In the genomic region with DNA sequence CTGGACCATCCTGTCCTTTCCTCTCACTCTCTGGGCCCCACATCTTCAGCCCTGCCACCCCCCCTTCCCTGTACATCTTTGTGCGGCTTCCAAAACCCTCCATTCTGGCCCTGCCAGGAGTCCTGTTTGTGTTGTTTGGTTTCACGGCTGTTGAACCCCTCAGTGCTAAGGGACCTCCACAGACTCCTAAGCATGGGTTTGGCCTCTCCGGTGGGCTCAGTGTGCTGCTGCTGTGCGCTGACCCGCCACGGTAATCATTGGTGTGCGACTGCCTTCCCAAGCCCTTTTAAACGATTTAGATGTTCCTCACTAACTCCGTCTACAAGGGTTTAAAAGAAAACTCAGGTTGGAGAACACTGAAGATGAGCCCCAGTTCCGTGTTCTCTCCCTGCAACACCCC, we compare ENCODE assay signal across 28 mouse cellular contexts. TPM values are rescaled to one million over a fixed set of nuclear protein-coding genes. Genes with fewer than 3 reads are reported as not detected.
DNase-seq lines count a peak whose midpoint lies in the region; ATAC-seq and TF ChIP-seq lines count a peak whose summit lies in the region.
"Had no signal": no experiment of that assay in that cellular context is flagged by ENCODE, and none has a peak within 500 bp of the region (broad histone marks: within the 10 kb centered on the region; RNA-seq: fewer than 3 reads in every experiment).

No protein-coding gene starts in this region.

- H3K9ac ChIP-seq in liver, postnatal 0 days (replicated peaks), result no peak overlapping the region
- no peak overlapping the region for H3K9ac ChIP-seq in liver, embryonic 12.5 days
- H3K9ac ChIP-seq: embryonic facial prominence, embryonic 12.5 days; forebrain, embryonic 13.5 days; forebrain, embryonic 15.5 days had no signal

- H3K4me3 ChIP-seq in liver, postnatal 0 days (ENCODE audit: low read depth, low read length), result no peak overlapping the region
- no peak overlapping the region for H3K4me3 ChIP-seq in liver, embryonic 12.5 days
- peak overlapping the region; percentile 2; the same call in 1 of the 2 replicates for H3K4me3 ChIP-seq in testis, adult 2 months (ENCODE audit: control insufficient read depth, low read depth, low read length)
- H3K4me3 ChIP-seq: embryonic facial prominence, embryonic 10.5 days; embryonic facial prominence, embryonic 12.5 days; forebrain, embryonic 13.5 days; forebrain, embryonic 15.5 days had no signal

- no peak for ATAC-seq in liver, postnatal 0 days
- no peak for ATAC-seq in liver, embryonic 12.5 days
- ATAC-seq: activated CD4-positive, CD25-positive, alpha-beta regulatory T cell, adult 4 months; CD4-positive, CD25-positive, alpha-beta regulatory T cell, adult 4 months; forebrain, embryonic 13.5 days; forebrain, embryonic 15.5 days; Patski had no signal

- no peak for TF ChIP-seq POLR2A in testis, adult 2 months (IDR thresholded peaks at IDR 0.05; ENCODE audit: control insufficient read depth, low read depth, low read length)

- no peaks in the 10 kb centered on the region for H3K9me3 ChIP-seq in liver, postnatal 0 days (ENCODE audit: low read length)
- no peaks in the 10 kb centered on the region for H3K9me3 ChIP-seq in liver, embryonic 12.5 days (replicated peaks)
- H3K9me3 ChIP-seq: embryonic facial prominence, embryonic 10.5 days; embryonic facial prominence, embryonic 12.5 days; forebrain, embryonic 13.5 days; G1E had no signal

- DNase-seq in heart, adult 11 months, result peak; percentile 69
- no peak for DNase-seq in heart, postnatal 4 days
- DNase-seq in liver, postnatal 0 days, result peak; percentile 3
- no peak for DNase-seq in testis, postnatal 10 days (ENCODE audit: low spot score)
- DNase-seq: adrenal gland, adult 8-10 months; adrenal gland, postnatal 14 days; adrenal gland, postnatal 36 days; B cell, adult 2 months; cerebellum, adult 11-12 months; cerebellum, adult 2 months; cerebellum, adult 9-10 months; cerebellum, postnatal 10 days; cerebellum, postnatal 25 days had no signal

- 81% methylated on average over 10 of the region's 10 CpGs for WGBS in liver, postnatal 0 days (ENCODE audit: insufficient replicate concordance)
- 73% methylated on average over 10 of the region's 10 CpGs for WGBS in liver, embryonic 12.5 days (ENCODE audit: insufficient replicate concordance)

- TF ChIP-seq CTCF in liver, postnatal 0 days (IDR thresholded peaks at IDR 0.05; ENCODE audit: low read depth), result no peak
- no peak for TF ChIP-seq CTCF in testis, adult 2 months (IDR thresholded peaks at IDR 0.05; ENCODE audit: control insufficient read depth, insufficient read depth, insufficient replicate concordance, low read depth, low read length)

- no peak overlapping the region for H3K27ac ChIP-seq in liver, postnatal 0 days (ENCODE audit: low read depth)
- H3K27ac ChIP-seq in liver, embryonic 12.5 days, result no peak overlapping the region
- H3K27ac ChIP-seq in testis, adult 2 months (ENCODE audit: control insufficient read depth, insufficient read depth, low read depth, low read length), result no peak overlapping the region
- H3K27ac ChIP-seq: embryonic facial prominence, embryonic 10.5 days; embryonic facial prominence, embryonic 12.5 days; forebrain, embryonic 13.5 days; forebrain, embryonic 15.5 days had no signal

- H3K4me1 ChIP-seq in liver, postnatal 0 days (ENCODE audit: insufficient read depth), result no peaks in the 10 kb centered on the region
- H3K4me1 ChIP-seq in liver, embryonic 12.5 days, result no peaks in the 10 kb centered on the region
- no peaks in the 10 kb centered on the region; the same call in 1 of the 2 replicates for H3K4me1 ChIP-seq in testis, adult 2 months (ENCODE audit: control insufficient read depth, insufficient read depth, low read length)
- H3K4me1 ChIP-seq: embryonic facial prominence, embryonic 10.5 days; embryonic facial prominence, embryonic 12.5 days; forebrain, embryonic 13.5 days; forebrain, embryonic 15.5 days had no signal

- H3K4me2 ChIP-seq in liver, postnatal 0 days (ENCODE audit: low read depth, low read length), result no peak overlapping the region
- H3K4me2 ChIP-seq in liver, embryonic 12.5 days, result no peak overlapping the region
- H3K4me2 ChIP-seq: embryonic facial prominence, embryonic 12.5 days; forebrain, embryonic 13.5 days; forebrain, embryonic 15.5 days had no signal

- no peaks in the 10 kb centered on the region for H3K36me3 ChIP-seq in liver, postnatal 0 days (replicated peaks; ENCODE audit: insufficient read depth, low read length)
- no peaks in the 10 kb centered on the region for H3K36me3 ChIP-seq in liver, embryonic 12.5 days
- no peaks in the 10 kb centered on the region for H3K36me3 ChIP-seq in testis, adult 2 months (ENCODE audit: control insufficient read depth, insufficient read depth, low read length)
- H3K36me3 ChIP-seq: embryonic facial prominence, embryonic 10.5 days; embryonic facial prominence, embryonic 12.5 days; forebrain, embryonic 15.5 days; G1E had no signal

- no peaks in the 10 kb centered on the region for H3K27me3 ChIP-seq in liver, postnatal 0 days (ENCODE audit: insufficient read depth, low read length)
- no peaks in the 10 kb centered on the region for H3K27me3 ChIP-seq in liver, embryonic 12.5 days (replicated peaks)
- H3K27me3 ChIP-seq in testis, adult 2 months (ENCODE audit: control insufficient read depth, insufficient read depth, low read length), result no peaks in the 10 kb centered on the region
- H3K27me3 ChIP-seq: embryonic facial prominence, embryonic 12.5 days; forebrain, embryonic 13.5 days; forebrain, embryonic 15.5 days had no signal

- no peak for TF ChIP-seq EP300 in liver, postnatal 0 days (IDR thresholded peaks at IDR 0.05; ENCODE audit: low read depth)

RNA-seq across cellular contexts. Expression of gene Olfr283, which starts 21.6 kb away (rescaled TPM):
- not detected for total RNA-seq in heart, postnatal 4 days (2021)
- polyA plus RNA-seq in liver, postnatal 0 days (2015; fragmentation: Nextera tagmentation; extraction: Ambion mirVana), result not detected in 2 replicates
- not detected in 2 replicates for polyA plus RNA-seq in liver, embryonic 12.5 days (2016; fragmentation: Nextera tagmentation; extraction: Ambion mirVana)
- not detected in 2 replicates for polyA plus RNA-seq in testis, adult 2 months (2012; rRNA removed)
- total RNA-seq: adrenal gland, adult 18-20 months; adrenal gland, adult 8-10 months; adrenal gland, postnatal 14 days; adrenal gland, postnatal 36 days; CH12.LX; G1E had no signal
- polyA plus RNA-seq: activated CD4-positive, CD25-positive, alpha-beta regulatory T cell, adult 4 months; CD4-positive, CD25-positive, alpha-beta regulatory T cell, adult 4 months; cerebellum, adult 2 months; embryonic facial prominence, embryonic 10.5 days; embryonic facial prominence, embryonic 14.5 days; forebrain, embryonic 11.5 days; forebrain, embryonic 13.5 days; forebrain, embryonic 15.5 days; G1E; Patski had no signal

RNA-seq across cellular contexts. Expression of gene Olfr282, which starts 28.7 kb away (rescaled TPM):
- total RNA-seq in heart, postnatal 4 days (2021), result not detected
- polyA plus RNA-seq in liver, postnatal 0 days (2015; fragmentation: Nextera tagmentation; extraction: Ambion mirVana), result not detected in 2 replicates
- polyA plus RNA-seq in liver, embryonic 12.5 days (2016; fragmentation: Nextera tagmentation; extraction: Ambion mirVana), result not detected in 2 replicates
- polyA plus RNA-seq in testis, adult 2 months (2012; rRNA removed), result 0.11 TPM in 1 of 2 replicates, not detected in the other
- total RNA-seq: adrenal gland, adult 18-20 months; adrenal gland, adult 8-10 months; adrenal gland, postnatal 14 days; adrenal gland, postnatal 36 days; CH12.LX; G1E had no signal
- polyA plus RNA-seq: activated CD4-positive, CD25-positive, alpha-beta regulatory T cell, adult 4 months; CD4-positive, CD25-positive, alpha-beta regulatory T cell, adult 4 months; cerebellum, adult 2 months; cortical plate, adult 2 months; embryonic facial prominence, embryonic 10.5 days; embryonic facial prominence, embryonic 12.5 days; embryonic facial prominence, embryonic 14.5 days; forebrain, embryonic 11.5 days; forebrain, embryonic 13.5 days; forebrain, embryonic 15.5 days; G1E; Patski had no signal

RNA-seq across cellular contexts. Expression of gene Olfr281, which starts 50.0 kb away (rescaled TPM):
- not detected for total RNA-seq in heart, postnatal 4 days (2021)
- not detected in 2 replicates for polyA plus RNA-seq in liver, postnatal 0 days (2015; fragmentation: Nextera tagmentation; extraction: Ambion mirVana)
- polyA plus RNA-seq in liver, embryonic 12.5 days (2016; fragmentation: Nextera tagmentation; extraction: Ambion mirVana), result not detected in 2 replicates
- not detected in 2 replicates for polyA plus RNA-seq in testis, adult 2 months (2012; rRNA removed)
- total RNA-seq: adrenal gland, adult 18-20 months; adrenal gland, adult 8-10 months; adrenal gland, postnatal 14 days; adrenal gland, postnatal 36 days; CH12.LX had no signal
- polyA plus RNA-seq: activated CD4-positive, CD25-positive, alpha-beta regulatory T cell, adult 4 months; CD4-positive, CD25-positive, alpha-beta regulatory T cell, adult 4 months; cerebellum, adult 2 months; cortical plate, adult 2 months; embryonic facial prominence, embryonic 10.5 days; forebrain, embryonic 11.5 days; forebrain, embryonic 13.5 days; forebrain, embryonic 15.5 days; G1E; Patski had no signal

Comparison
In these comparisons a context has a peak if more than half of its experiments do, and no peak if none do; other contexts are left out.
1. DNase-seq: peak in heart, adult 11 months (single experiment) and liver, postnatal 0 days (single experiment); none in heart, postnatal 4 days (single experiment) and testis, postnatal 10 days (single experiment).